Mouse (Mus musculus) bone marrow macrophage, adult 2 months (primary cell): ENCODE measurements at regions not wholly inside any gene's neighbourhood (a gene's known extent, or its start where the extent isn't known, plus 50 kb on each side); places are given as distances from the start of the nearest gene placed in this dataset.

Experiments
- CTCF ChIP-seq: IDR thresholded peaks from 2 replicates; pipeline ENCODE4 v1.5.1; 2012; ENCODE audit warnings: low read depth, mild to moderate bottlenecking, low read length, moderate library complexity
- POLR2A ChIP-seq: IDR thresholded peaks from 2 replicates; pipeline ENCODE4 v1.6.1; 2012; ENCODE audit warnings: mild to moderate bottlenecking, low read depth, low read length, borderline replicate concordance

DNA sequence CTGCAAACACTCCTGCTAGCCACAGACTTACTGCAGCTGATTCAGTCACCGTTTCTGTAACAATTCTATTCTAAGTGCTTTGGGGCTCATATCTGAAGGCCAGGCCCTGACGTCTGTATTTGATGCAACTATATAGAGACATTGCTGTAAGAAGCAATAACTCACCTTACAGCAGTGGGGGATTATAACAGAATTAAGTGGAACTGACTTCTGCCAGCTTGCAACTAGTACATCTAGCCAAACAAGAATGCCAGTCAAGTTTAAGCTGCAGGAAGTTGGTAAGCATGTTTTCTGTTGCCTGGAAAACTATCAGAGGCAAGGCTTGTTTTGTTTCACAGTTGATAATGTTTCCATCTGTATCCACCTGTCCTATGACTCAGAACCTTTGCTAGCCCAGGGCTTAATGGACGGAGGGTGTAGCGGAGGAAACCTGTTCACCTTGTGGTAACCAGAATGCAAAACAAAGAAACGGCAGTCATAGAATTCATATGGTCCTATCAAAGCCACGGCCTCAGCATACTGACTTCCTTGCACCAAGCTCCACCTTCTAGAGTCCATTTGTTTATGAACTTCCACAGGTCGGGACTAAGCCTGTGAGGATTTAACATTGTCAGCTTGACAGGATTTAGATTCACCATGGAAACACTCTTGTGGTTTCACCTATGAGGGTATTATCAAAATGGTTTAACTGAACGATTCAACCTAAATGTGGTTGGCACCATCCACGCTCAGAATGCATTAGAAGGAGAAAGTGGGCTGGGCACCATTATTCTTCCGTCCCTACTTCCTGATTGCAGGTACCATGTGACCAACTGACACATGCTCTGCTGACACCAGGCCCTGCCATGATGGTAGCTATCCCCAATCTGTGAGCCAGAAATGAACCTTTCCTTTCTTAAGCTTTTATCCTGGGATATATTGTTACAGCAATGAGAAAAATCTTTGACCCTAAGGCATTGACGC, 216.2 kb downstream of the Irx1 start:
- TF ChIP-seq POLR2A (no peak), CTCF (no peak)
